ENCODE assay signal across 18 mouse cellular contexts in genomic region chr11:59313944-59314343, GRCm38 (mm10). TPM values are rescaled to one million over a fixed set of nuclear protein-coding genes. Genes with fewer than 3 reads are reported as not detected.
DNase-seq lines count a peak whose midpoint lies in the region; ATAC-seq lines count a peak whose summit lies in the region.
"Had no signal": no experiment of that assay in that cellular context is flagged by ENCODE, and none has a peak within 500 bp of the region (broad histone marks: within the 10 kb centered on the region; RNA-seq: fewer than 3 reads in every experiment).

No protein-coding gene starts in this region.

- ATAC-seq in forebrain, embryonic 15.5 days (replicated peaks) = no peak
- no peak for ATAC-seq in kidney, embryonic 14.5 days (ENCODE audit: low FRiP score, low TSS enrichment)
- ATAC-seq: forebrain, embryonic 14.5 days; intestine, postnatal 0 days had no signal

- peaks cover 59% of the 10 kb centered on the region for H3K27me3 ChIP-seq in forebrain, embryonic 10.5 days (ENCODE audit: poor library complexity, severe bottlenecking)
- H3K27me3 ChIP-seq in forebrain, embryonic 15.5 days = peaks cover 6% of the 10 kb centered on the region
- peaks cover 6% of the 10 kb centered on the region; the same call in 1 of the 2 replicates for H3K27me3 ChIP-seq in kidney, embryonic 14.5 days (ENCODE audit: control insufficient read depth, insufficient read depth, low read length)

- no peak overlapping the region for H3K9ac ChIP-seq in forebrain, embryonic 15.5 days (replicated peaks)
- H3K9ac ChIP-seq in kidney, embryonic 14.5 days (ENCODE audit: low read depth, low read length) = no peak overlapping the region
- H3K9ac ChIP-seq: heart, embryonic 15.5 days; lung, embryonic 14.5 days had no signal

- no peak overlapping the region for H3K4me2 ChIP-seq in forebrain, embryonic 15.5 days (replicated peaks)
- H3K4me2 ChIP-seq in kidney, embryonic 14.5 days (replicated peaks; ENCODE audit: low read depth, low read length) = no peak overlapping the region
- H3K4me2 ChIP-seq: heart, embryonic 15.5 days; limb, embryonic 12.5 days; lung, embryonic 14.5 days; neural tube, embryonic 13.5 days had no signal

- peaks cover 68% of the 10 kb centered on the region for H3K4me1 ChIP-seq in forebrain, embryonic 10.5 days
- H3K4me1 ChIP-seq in forebrain, embryonic 15.5 days = peaks cover 23% of the 10 kb centered on the region
- peaks cover 24% of the 10 kb centered on the region for H3K4me1 ChIP-seq in kidney, embryonic 14.5 days (ENCODE audit: control insufficient read depth, insufficient read depth, low read length)

- DNase-seq in forebrain, embryonic 10.5 days (ENCODE audit: extremely low spot score, low spot score) = no peak
- DNase-seq in kidney, postnatal 36 days = peak; percentile 27 to 40
- DNase-seq in 3134 (ENCODE audit: extremely low read depth, insufficient read length, low spot score) = peak; percentile 71
- DNase-seq in gastrocnemius, postnatal 14 days = peak; percentile 58
- no peak for DNase-seq in yolk sac, embryonic 10.5 days (ENCODE audit: low spot score)
- no peak for DNase-seq in layer of hippocampus, adult 11-12 months (ENCODE audit: low spot score)
- DNase-seq: lung, embryonic 14.5 days; thymus, adult 2 months had no signal

- H3K4me3 ChIP-seq in forebrain, embryonic 10.5 days = no peak overlapping the region
- no peak overlapping the region for H3K4me3 ChIP-seq in forebrain, embryonic 15.5 days
- no peak overlapping the region for H3K4me3 ChIP-seq in kidney, embryonic 14.5 days (ENCODE audit: low read length)
- H3K4me3 ChIP-seq: heart, embryonic 15.5 days; limb, embryonic 12.5 days; neural tube, embryonic 13.5 days had no signal

- WGBS in forebrain, embryonic 10.5 days = 74% methylated on average over 11 of the region's 11 CpGs
- WGBS in forebrain, embryonic 15.5 days = 61% methylated on average over 11 of the region's 11 CpGs
- WGBS in kidney, embryonic 14.5 days = 54% methylated on average over 11 of the region's 11 CpGs

- H3K9me3 ChIP-seq in forebrain, embryonic 10.5 days = no peaks in the 10 kb centered on the region
- H3K9me3 ChIP-seq in forebrain, embryonic 15.5 days = no peaks in the 10 kb centered on the region
- no peaks in the 10 kb centered on the region for H3K9me3 ChIP-seq in kidney, embryonic 14.5 days (ENCODE audit: control insufficient read depth, low read length)
- H3K9me3 ChIP-seq: G1E; heart, embryonic 15.5 days; limb, embryonic 12.5 days; neural tube, embryonic 13.5 days had no signal

- peak overlapping the region; percentile 32; the same call in 1 of the 2 replicates for H3K27ac ChIP-seq in forebrain, embryonic 10.5 days
- no peak overlapping the region for H3K27ac ChIP-seq in forebrain, embryonic 15.5 days (replicated peaks)
- no peak overlapping the region for H3K27ac ChIP-seq in kidney, embryonic 14.5 days (ENCODE audit: low read depth, low read length)
- H3K27ac ChIP-seq: heart, embryonic 15.5 days; neural tube, embryonic 13.5 days had no signal

- intact Hi-C loops in gastrocnemius, postnatal 14 days (cut with DNase I; ENCODE audit: low total_unique reads) = no loop called here

- H3K36me3 ChIP-seq in forebrain, embryonic 10.5 days (replicated peaks) = no peaks in the 10 kb centered on the region
- H3K36me3 ChIP-seq in forebrain, embryonic 15.5 days = no peaks in the 10 kb centered on the region
- no peaks in the 10 kb centered on the region for H3K36me3 ChIP-seq in kidney, embryonic 14.5 days (ENCODE audit: control insufficient read depth, insufficient read depth, low read length)
- H3K36me3 ChIP-seq: G1E; heart, embryonic 15.5 days; limb, embryonic 12.5 days; neural tube, embryonic 13.5 days had no signal

RNA-seq across cellular contexts. Expression of gene Wnt9a, which starts 7.2 kb away (rescaled TPM):
- 9.9 and 10.9 TPM in 2 replicates for polyA plus RNA-seq in forebrain, embryonic 10.5 days (2016; fragmentation: Nextera tagmentation; extraction: Ambion mirVana)
- polyA plus RNA-seq in forebrain, embryonic 15.5 days (2015; fragmentation: Nextera tagmentation; extraction: Ambion mirVana) = 1.9 and 2.9 TPM in 2 replicates
- 0.64 and 0.85 TPM in 2 replicates for polyA plus RNA-seq in kidney, embryonic 14.5 days (2014; fragmentation: Nextera tagmentation; extraction: Ambion mirVana)
- total RNA-seq in gastrocnemius, postnatal 14 days (2021) = 1 to 10 TPM; 8.8 to 9.8 TPM
- total RNA-seq: megakaryocyte-erythroid progenitor cell, adult 5-6 weeks had no signal
- polyA plus RNA-seq: G1E had no signal

RNA-seq across cellular contexts. Expression of gene Wnt3a, which starts 23.4 kb away (rescaled TPM):
- 8.4 and 11.8 TPM in 2 replicates for polyA plus RNA-seq in forebrain, embryonic 10.5 days (2016; fragmentation: Nextera tagmentation; extraction: Ambion mirVana)
- polyA plus RNA-seq in forebrain, embryonic 15.5 days (2015; fragmentation: Nextera tagmentation; extraction: Ambion mirVana) = 1.2 and 2.2 TPM in 2 replicates
- polyA plus RNA-seq in kidney, embryonic 14.5 days (2014; fragmentation: Nextera tagmentation; extraction: Ambion mirVana) = not detected in 2 replicates
- not detected for total RNA-seq in gastrocnemius, postnatal 14 days (2021)
- total RNA-seq: G1E; megakaryocyte-erythroid progenitor cell, adult 5-6 weeks had no signal
- polyA plus RNA-seq: C2C12; G1E; heart, embryonic 15.5 days; intestine, postnatal 0 days; lung, embryonic 14.5 days had no signal

Comparison
In these comparisons a context has a peak if more than half of its experiments do, and no peak if none do; other contexts are left out.
1. DNase-seq: peak in kidney, postnatal 36 days (2 of 2), 3134 (single experiment) and gastrocnemius, postnatal 14 days (single experiment); none in forebrain, embryonic 10.5 days (single experiment), yolk sac, embryonic 10.5 days (single experiment) and layer of hippocampus, adult 11-12 months (single experiment).